Mouse (Mus musculus) CH12.LX (cell line): ENCODE measurements around the gene Acvr2b.

Experiments used
- CTCF ChIP-seq, 2 experiments: IDR thresholded peaks in 1 of 2; conservative IDR thresholded peaks in 1 of 2; 2 replicates each; pipeline ENCODE4 v1.5.1; 2011 to 2012; ENCODE audit warnings: low read depth in 2 of 2, low read length in 2 of 2, improper control_type of control experiment in 1 of 2, inconsistent platforms in 1 of 2, mild to moderate bottlenecking in 1 of 2, moderate library complexity in 1 of 2
- SMC3 ChIP-seq: IDR thresholded peaks from 2 replicates; pipeline ENCODE4 v1.6.1; 2011; ENCODE audit warnings: low read depth, low read length, improper control_type of control experiment
- ZKSCAN1 ChIP-seq: IDR thresholded peaks from 2 replicates; pipeline ENCODE4 v1.6.1; 2012; ENCODE audit warnings: low read depth, inconsistent platforms, low read length, improper control_type of control experiment, borderline replicate concordance

GRCm38 (mm10) chr9:119457122-119457521 is 55.2 kb downstream of the Acvr2b start:
- TF ChIP-seq CTCF (conservative IDR thresholded peaks at IDR 0.05 in 1 of 2, IDR thresholded peaks at IDR 0.05 in 1 of 2; ENCODE audit: low read depth in 2 of 2, low read length in 2 of 2) (no peak), ZKSCAN1 (no peak), SMC3 (no peak)
